26 mouse cellular contexts compared by ENCODE assay signal in genomic region chr10:126319795-126320194, GRCm38 (mm10).
DNase-seq lines count a peak whose midpoint lies in the region; ATAC-seq and TF ChIP-seq lines count a peak whose summit lies in the region.
"Had no signal": no experiment of that assay in that cellular context is flagged by ENCODE, and none has a peak within 500 bp of the region (broad histone marks: within the 10 kb centered on the region; RNA-seq: fewer than 3 reads in every experiment).

No protein-coding gene starts in this region.

- DNase-seq in heart, adult 11 months: peak; percentile 58
- DNase-seq in hindbrain, postnatal 0 days (ENCODE audit: low spot score): no peak
- no peak for DNase-seq in cerebellum, adult 8-10 months
- DNase-seq: adrenal gland, adult 8-10 months; adrenal gland, postnatal 14 days; adrenal gland, postnatal 36 days; B cell, adult 2 months; cerebellum, adult 11 months; cerebellum, adult 18-20 months; cerebellum, adult 9-10 months; cerebellum, postnatal 10 days; cerebellum, postnatal 25 days had no signal

- no peak overlapping the region for H3K27ac ChIP-seq in heart, embryonic 11.5 days (ENCODE audit: low read depth, low read length)
- H3K27ac ChIP-seq in hindbrain, embryonic 13.5 days: 0 out of 2 replicates have a peak overlapping the region, but pooled peaks have one; percentile 23
- no peak overlapping the region for H3K27ac ChIP-seq in hindbrain, postnatal 0 days
- peak overlapping the region; percentile 7; the same call in 1 of the 2 replicates for H3K27ac ChIP-seq in midbrain, embryonic 16.5 days (ENCODE audit: low read length)
- H3K27ac ChIP-seq in midbrain, embryonic 13.5 days: no peak overlapping the region
- H3K27ac ChIP-seq in intestine, embryonic 16.5 days (ENCODE audit: low read length): no peak overlapping the region
- H3K27ac ChIP-seq: embryonic facial prominence, embryonic 10.5 days; embryonic facial prominence, embryonic 12.5 days; forebrain, embryonic 13.5 days; forebrain, embryonic 15.5 days had no signal

- no peaks in the 10 kb centered on the region for H3K4me1 ChIP-seq in heart, embryonic 11.5 days (ENCODE audit: control insufficient read depth, insufficient read depth, low read length)
- H3K4me1 ChIP-seq in hindbrain, embryonic 13.5 days (replicated peaks): peaks cover 8% of the 10 kb centered on the region
- H3K4me1 ChIP-seq in hindbrain, postnatal 0 days (ENCODE audit: insufficient read depth, low read length): no peaks in the 10 kb centered on the region
- H3K4me1 ChIP-seq in midbrain, embryonic 16.5 days (ENCODE audit: control insufficient read depth, insufficient read depth, low read length): 0 out of 2 replicates have a peak, but pooled peaks cover 2% of the 10 kb centered on the region
- 0 out of 2 replicates have a peak, but pooled peaks cover 9% of the 10 kb centered on the region for H3K4me1 ChIP-seq in midbrain, embryonic 13.5 days (replicated peaks)
- no peaks in the 10 kb centered on the region for H3K4me1 ChIP-seq in intestine, embryonic 16.5 days (ENCODE audit: control insufficient read depth, insufficient read depth, low read length)
- H3K4me1 ChIP-seq: embryonic facial prominence, embryonic 10.5 days; embryonic facial prominence, embryonic 12.5 days; forebrain, embryonic 13.5 days; forebrain, embryonic 15.5 days had no signal

- no peak overlapping the region for H3K4me3 ChIP-seq in heart, embryonic 11.5 days (ENCODE audit: low read depth, low read length)
- H3K4me3 ChIP-seq in hindbrain, embryonic 13.5 days: no peak overlapping the region
- no peak overlapping the region for H3K4me3 ChIP-seq in hindbrain, postnatal 0 days (ENCODE audit: low read length)
- no peak overlapping the region for H3K4me3 ChIP-seq in midbrain, embryonic 16.5 days (ENCODE audit: low read depth, low read length)
- no peak overlapping the region for H3K4me3 ChIP-seq in midbrain, embryonic 13.5 days (replicated peaks)
- H3K4me3 ChIP-seq in intestine, embryonic 16.5 days (ENCODE audit: low read length): no peak overlapping the region
- H3K4me3 ChIP-seq: embryonic facial prominence, embryonic 10.5 days; embryonic facial prominence, embryonic 12.5 days; forebrain, embryonic 13.5 days; forebrain, embryonic 15.5 days had no signal

- no peaks in the 10 kb centered on the region for H3K9me3 ChIP-seq in heart, embryonic 11.5 days (replicated peaks; ENCODE audit: control insufficient read depth, low read length)
- H3K9me3 ChIP-seq in hindbrain, embryonic 13.5 days: no peaks in the 10 kb centered on the region
- no peaks in the 10 kb centered on the region for H3K9me3 ChIP-seq in hindbrain, postnatal 0 days (ENCODE audit: low read length)
- H3K9me3 ChIP-seq in midbrain, embryonic 16.5 days (replicated peaks; ENCODE audit: control insufficient read depth, low read length, poor library complexity, severe bottlenecking): no peaks in the 10 kb centered on the region
- H3K9me3 ChIP-seq in midbrain, embryonic 13.5 days: no peaks in the 10 kb centered on the region
- H3K9me3 ChIP-seq in intestine, embryonic 16.5 days (ENCODE audit: control insufficient read depth, low read length): no peaks in the 10 kb centered on the region
- H3K9me3 ChIP-seq: embryonic facial prominence, embryonic 10.5 days; embryonic facial prominence, embryonic 12.5 days; forebrain, embryonic 13.5 days; forebrain, embryonic 15.5 days had no signal

- no peak for TF ChIP-seq CTCF in hindbrain, postnatal 0 days (IDR thresholded peaks at IDR 0.05; ENCODE audit: low read depth)

- no peak for ATAC-seq in heart, embryonic 11.5 days (replicated peaks; ENCODE audit: insufficient number of reproducible peaks, low FRiP score, low TSS enrichment)
- ATAC-seq in hindbrain, embryonic 13.5 days (ENCODE audit: low FRiP score): no peak
- no peak for ATAC-seq in hindbrain, postnatal 0 days
- ATAC-seq in midbrain, embryonic 16.5 days: no peak
- ATAC-seq in midbrain, embryonic 13.5 days: no peak
- ATAC-seq in intestine, embryonic 16.5 days: peak; percentile 72
- ATAC-seq: activated CD4-positive, CD25-positive, alpha-beta regulatory T cell, adult 4 months; CD4-positive, CD25-positive, alpha-beta regulatory T cell, adult 4 months; forebrain, embryonic 13.5 days; forebrain, embryonic 15.5 days; Patski had no signal

- WGBS in heart, embryonic 11.5 days (ENCODE audit: insufficient replicate concordance): 41% methylated on average over 10 of the region's 10 CpGs
- 70% methylated on average over 10 of the region's 10 CpGs for WGBS in hindbrain, embryonic 13.5 days
- WGBS in hindbrain, postnatal 0 days: 78% methylated on average over 10 of the region's 10 CpGs
- WGBS in midbrain, embryonic 16.5 days: 78% methylated on average over 10 of the region's 10 CpGs
- 82% methylated on average over 10 of the region's 10 CpGs for WGBS in midbrain, embryonic 13.5 days
- 37% methylated on average over 10 of the region's 10 CpGs for WGBS in intestine, embryonic 16.5 days

- no peak overlapping the region for H3K4me2 ChIP-seq in heart, embryonic 11.5 days
- H3K4me2 ChIP-seq in hindbrain, embryonic 13.5 days: no peak overlapping the region
- no peak overlapping the region for H3K4me2 ChIP-seq in hindbrain, postnatal 0 days (ENCODE audit: low read depth, low read length)
- H3K4me2 ChIP-seq in midbrain, embryonic 16.5 days (ENCODE audit: low read length): no peak overlapping the region
- no peak overlapping the region for H3K4me2 ChIP-seq in midbrain, embryonic 13.5 days (replicated peaks)
- H3K4me2 ChIP-seq in intestine, embryonic 16.5 days (ENCODE audit: low read depth, low read length): peak overlapping the region; percentile 15; the same call in 1 of the 2 replicates
- H3K4me2 ChIP-seq: embryonic facial prominence, embryonic 12.5 days; forebrain, embryonic 13.5 days; forebrain, embryonic 15.5 days had no signal

- H3K36me3 ChIP-seq in heart, embryonic 11.5 days (ENCODE audit: control insufficient read depth, insufficient read depth, low read length): no peaks in the 10 kb centered on the region
- no peaks in the 10 kb centered on the region for H3K36me3 ChIP-seq in hindbrain, embryonic 13.5 days
- H3K36me3 ChIP-seq in hindbrain, postnatal 0 days (ENCODE audit: insufficient read depth, low read length): no peaks in the 10 kb centered on the region
- H3K36me3 ChIP-seq in midbrain, embryonic 16.5 days (ENCODE audit: control insufficient read depth, insufficient read depth, low read length): no peaks in the 10 kb centered on the region
- H3K36me3 ChIP-seq in midbrain, embryonic 13.5 days: no peaks in the 10 kb centered on the region
- no peaks in the 10 kb centered on the region for H3K36me3 ChIP-seq in intestine, embryonic 16.5 days (ENCODE audit: control insufficient read depth, insufficient read depth, low read length)
- H3K36me3 ChIP-seq: embryonic facial prominence, embryonic 10.5 days; embryonic facial prominence, embryonic 12.5 days; forebrain, embryonic 15.5 days; G1E had no signal

- no peak overlapping the region for H3K9ac ChIP-seq in heart, embryonic 11.5 days (ENCODE audit: low read depth, low read length)
- no peak overlapping the region for H3K9ac ChIP-seq in hindbrain, embryonic 13.5 days
- no peak overlapping the region for H3K9ac ChIP-seq in hindbrain, postnatal 0 days (replicated peaks; ENCODE audit: low read length)
- H3K9ac ChIP-seq in midbrain, embryonic 16.5 days (ENCODE audit: low read depth, low read length): no peak overlapping the region
- H3K9ac ChIP-seq in midbrain, embryonic 13.5 days (replicated peaks): no peak overlapping the region
- H3K9ac ChIP-seq in intestine, embryonic 16.5 days (ENCODE audit: low read depth, low read length): no peak overlapping the region
- H3K9ac ChIP-seq: embryonic facial prominence, embryonic 12.5 days; forebrain, embryonic 13.5 days; forebrain, embryonic 15.5 days had no signal

- H3K27me3 ChIP-seq in heart, embryonic 11.5 days (ENCODE audit: control insufficient read depth, insufficient read depth, low read length): no peaks in the 10 kb centered on the region
- no peaks in the 10 kb centered on the region for H3K27me3 ChIP-seq in hindbrain, embryonic 13.5 days
- H3K27me3 ChIP-seq in hindbrain, postnatal 0 days (ENCODE audit: insufficient read depth, low read length): no peaks in the 10 kb centered on the region
- no peaks in the 10 kb centered on the region for H3K27me3 ChIP-seq in midbrain, embryonic 16.5 days (ENCODE audit: control insufficient read depth, insufficient read depth, low read depth, low read length)
- no peaks in the 10 kb centered on the region for H3K27me3 ChIP-seq in midbrain, embryonic 13.5 days
- 0 out of 2 replicates have a peak, but pooled peaks cover 2% of the 10 kb centered on the region for H3K27me3 ChIP-seq in intestine, embryonic 16.5 days (replicated peaks; ENCODE audit: control insufficient read depth, insufficient read depth, low read length)
- H3K27me3 ChIP-seq: CH12.LX; embryonic facial prominence, embryonic 12.5 days; forebrain, embryonic 13.5 days; forebrain, embryonic 15.5 days; Patski had no signal

Comparison
In these comparisons a context has a peak if more than half of its experiments do, and no peak if none do; other contexts are left out.
1. H3K27ac ChIP-seq: peak in hindbrain, embryonic 13.5 days (single experiment) and midbrain, embryonic 16.5 days (single experiment); none in heart, embryonic 11.5 days (single experiment), hindbrain, postnatal 0 days (single experiment), midbrain, embryonic 13.5 days (single experiment) and intestine, embryonic 16.5 days (single experiment).